Mouse (Mus musculus): ENCODE data around the gene Klk5. TPM values are rescaled to one million over a fixed set of nuclear protein-coding genes. Genes with fewer than 3 reads are reported as not detected.

Klk5 gene
- polyA plus RNA-seq (2015; fragmentation: Nextera tagmentation; extraction: Ambion mirVana): 0.10 TPM in 1 of 2 replicates, not detected in the other

- H3K27me3 ChIP-seq (ENCODE audit: control insufficient read depth, insufficient read depth, low read length): no peaks in the 10 kb centered on the region
- H3K9ac ChIP-seq (ENCODE audit: low read length): no peak within 1 kb of the TSS
- no peaks in the 10 kb centered on the region for H3K36me3 ChIP-seq (ENCODE audit: control insufficient read depth, insufficient read depth, low read length)
- no peaks in the 10 kb centered on the region for H3K9me3 ChIP-seq (replicated peaks; ENCODE audit: control insufficient read depth, low read length)
- no peak within 1 kb of the TSS for H3K4me3 ChIP-seq (replicated peaks; ENCODE audit: low read length)
- no peak within 1 kb of the TSS for H3K4me2 ChIP-seq (ENCODE audit: low read depth, low read length)
- H3K4me1 ChIP-seq (ENCODE audit: control insufficient read depth, insufficient read depth, low read length): no peaks in the 10 kb centered on the region
- 45% methylated on average over 3 of the region's 3 CpGs for WGBS
- no peak for ATAC-seq (ENCODE audit: insufficient read depth, low FRiP score)
- no peak within 1 kb of the TSS for H3K27ac ChIP-seq (ENCODE audit: low read length)
Observed at GRCm38 (mm10) chr7:43841701-43842100, at the start of gene Klk5. Gene Klk5, plus strand, starts transcription at chr7:43841971.

- ATAC-seq (ENCODE audit: insufficient read depth, low FRiP score): peak; percentile 27; the same call in 1 of the 2 replicates
- Histone ChIP-seq H3K27me3 (ENCODE audit: control insufficient read depth, insufficient read depth, low read length) (no peaks in the 10 kb centered on the region), H3K4me2 (ENCODE audit: low read depth, low read length) (peak overlapping the region; percentile 86), H3K9ac (ENCODE audit: low read length) (peak overlapping the region; percentile 72), H3K4me3 (replicated peaks; ENCODE audit: low read length) (peak overlapping the region; percentile 66), H3K36me3 (ENCODE audit: control insufficient read depth, insufficient read depth, low read length) (no peaks in the 10 kb centered on the region), H3K9me3 (replicated peaks; ENCODE audit: control insufficient read depth, low read length) (no peaks in the 10 kb centered on the region), H3K4me1 (ENCODE audit: control insufficient read depth, insufficient read depth, low read length) (peaks cover 3% of the 10 kb centered on the region; the same call in 1 of the 2 replicates), H3K27ac (ENCODE audit: low read length) (no peak overlapping the region)
- 4% methylated on average over 8 of the region's 8 CpGs for WGBS
Observed at GRCm38 (mm10) chr7:43796355-43796754, 45.4 kb upstream of the Klk5 start.

GRCm38 (mm10) chr7:43797333-43797769, 44.4 kb upstream of the Klk5 start, which contains the start of gene Klk8:
Gene Klk8, plus strand, starts transcription at chr7:43797577.
- peak within 1 kb of the TSS; percentile 47; the same call in 1 of the 2 replicates for H3K27ac ChIP-seq (ENCODE audit: low read length)
- H3K9ac ChIP-seq (ENCODE audit: low read length): peak within 1 kb of the TSS; percentile 72
- H3K9me3 ChIP-seq (replicated peaks; ENCODE audit: control insufficient read depth, low read length): no peaks in the 10 kb centered on the region
- no peaks in the 10 kb centered on the region for H3K36me3 ChIP-seq (ENCODE audit: control insufficient read depth, insufficient read depth, low read length)
- peak within 1 kb of the TSS; percentile 86 for H3K4me2 ChIP-seq (ENCODE audit: low read depth, low read length)
- under 1% methylated on average over 28 of the region's 28 CpGs for WGBS
- H3K4me3 ChIP-seq (replicated peaks; ENCODE audit: low read length): peak within 1 kb of the TSS; percentile 66
- H3K27me3 ChIP-seq (ENCODE audit: control insufficient read depth, insufficient read depth, low read length): no peaks in the 10 kb centered on the region
- peaks cover 3% of the 10 kb centered on the region; the same call in 1 of the 2 replicates for H3K4me1 ChIP-seq (ENCODE audit: control insufficient read depth, insufficient read depth, low read length)
- peak; percentile 23; the same call in 1 of the 2 replicates for ATAC-seq (ENCODE audit: insufficient read depth, low FRiP score)

- Histone ChIP-seq H3K4me3 (replicated peaks; ENCODE audit: low read length) (peak overlapping the region; percentile 66), H3K4me1 (ENCODE audit: control insufficient read depth, insufficient read depth, low read length) (peaks cover 3% of the 10 kb centered on the region; the same call in 1 of the 2 replicates), H3K9me3 (replicated peaks; ENCODE audit: control insufficient read depth, low read length) (no peaks in the 10 kb centered on the region), H3K36me3 (ENCODE audit: control insufficient read depth, insufficient read depth, low read length) (no peaks in the 10 kb centered on the region), H3K9ac (ENCODE audit: low read length) (peak overlapping the region; percentile 72), H3K27ac (ENCODE audit: low read length) (no peak overlapping the region), H3K27me3 (ENCODE audit: control insufficient read depth, insufficient read depth, low read length) (no peaks in the 10 kb centered on the region), H3K4me2 (ENCODE audit: low read depth, low read length) (peak overlapping the region; percentile 86)
- WGBS: 34% methylated on average over 13 of the region's 13 CpGs
- ATAC-seq (ENCODE audit: insufficient read depth, low FRiP score): peak; percentile 26; the same call in 1 of the 2 replicates
Observed at GRCm38 (mm10) chr7:43797844-43798462, 43.8 kb upstream of the Klk5 start.

- ATAC-seq (ENCODE audit: insufficient read depth, low FRiP score): no peak
- Histone ChIP-seq H3K4me2 (ENCODE audit: low read depth, low read length) (no peak overlapping the region), H3K27ac (ENCODE audit: low read length) (no peak overlapping the region), H3K9ac (ENCODE audit: low read length) (no peak overlapping the region), H3K4me1 (ENCODE audit: control insufficient read depth, insufficient read depth, low read length) (peaks cover 3% of the 10 kb centered on the region; the same call in 1 of the 2 replicates), H3K9me3 (replicated peaks; ENCODE audit: control insufficient read depth, low read length) (no peaks in the 10 kb centered on the region), H3K36me3 (ENCODE audit: control insufficient read depth, insufficient read depth, low read length) (no peaks in the 10 kb centered on the region), H3K4me3 (replicated peaks; ENCODE audit: low read length) (no peak overlapping the region), H3K27me3 (ENCODE audit: control insufficient read depth, insufficient read depth, low read length) (no peaks in the 10 kb centered on the region)
- 68% methylated on average over 7 of the region's 7 CpGs for WGBS
Observed at GRCm38 (mm10) chr7:43799876-43800275, 41.9 kb upstream of the Klk5 start.

- H3K27ac ChIP-seq (ENCODE audit: low read length): no peak within 1 kb of the TSS
- H3K9me3 ChIP-seq (replicated peaks; ENCODE audit: control insufficient read depth, low read length): no peaks in the 10 kb centered on the region
- H3K4me3 ChIP-seq (replicated peaks; ENCODE audit: low read length): no peak within 1 kb of the TSS
- no peak for ATAC-seq (ENCODE audit: insufficient read depth, low FRiP score)
- H3K27me3 ChIP-seq (ENCODE audit: control insufficient read depth, insufficient read depth, low read length): no peaks in the 10 kb centered on the region
- H3K36me3 ChIP-seq (ENCODE audit: control insufficient read depth, insufficient read depth, low read length): no peaks in the 10 kb centered on the region
- no peak within 1 kb of the TSS for H3K9ac ChIP-seq (ENCODE audit: low read length)
- WGBS: 50% methylated on average over 5 of the region's 5 CpGs
- H3K4me1 ChIP-seq (ENCODE audit: control insufficient read depth, insufficient read depth, low read length): no peaks in the 10 kb centered on the region
- no peak within 1 kb of the TSS for H3K4me2 ChIP-seq (ENCODE audit: low read depth, low read length)
Observed at GRCm38 (mm10) chr7:43810994-43811393, 30.8 kb upstream of the Klk5 start, which contains the start of gene Klk7. Gene Klk7, plus strand, starts transcription at chr7:43811294.

GRCm38 (mm10) chr7:43815211-43815610, 26.6 kb upstream of the Klk5 start:
- Histone ChIP-seq H3K27ac (ENCODE audit: low read length) (no peak overlapping the region), H3K4me3 (replicated peaks; ENCODE audit: low read length) (no peak overlapping the region), H3K9ac (ENCODE audit: low read length) (no peak overlapping the region), H3K4me2 (ENCODE audit: low read depth, low read length) (no peak overlapping the region), H3K27me3 (ENCODE audit: control insufficient read depth, insufficient read depth, low read length) (no peaks in the 10 kb centered on the region), H3K9me3 (replicated peaks; ENCODE audit: control insufficient read depth, low read length) (no peaks in the 10 kb centered on the region), H3K4me1 (ENCODE audit: control insufficient read depth, insufficient read depth, low read length) (no peaks in the 10 kb centered on the region), H3K36me3 (ENCODE audit: control insufficient read depth, insufficient read depth, low read length) (no peaks in the 10 kb centered on the region)
- ATAC-seq (ENCODE audit: insufficient read depth, low FRiP score): no peak
- 85% methylated on average over 7 of the region's 7 CpGs for WGBS

GRCm38 (mm10) chr7:43816746-43817145, 25.0 kb upstream of the Klk5 start:
- no peak for ATAC-seq (ENCODE audit: insufficient read depth, low FRiP score)
- no peak overlapping the region for H3K4me3 ChIP-seq (replicated peaks; ENCODE audit: low read length)

GRCm38 (mm10) chr7:43821581-43821980, 20.2 kb upstream of the Klk5 start:
- ATAC-seq (ENCODE audit: insufficient read depth, low FRiP score): no peak
- no peaks in the 10 kb centered on the region for H3K9me3 ChIP-seq (replicated peaks; ENCODE audit: control insufficient read depth, low read length)
- H3K36me3 ChIP-seq (ENCODE audit: control insufficient read depth, insufficient read depth, low read length): no peaks in the 10 kb centered on the region
- no peaks in the 10 kb centered on the region for H3K27me3 ChIP-seq (ENCODE audit: control insufficient read depth, insufficient read depth, low read length)
- 83% methylated on average over 7 of the region's 7 CpGs for WGBS
- H3K4me3 ChIP-seq (replicated peaks; ENCODE audit: low read length): no peak overlapping the region
- H3K4me2 ChIP-seq (ENCODE audit: low read depth, low read length): no peak overlapping the region
- H3K27ac ChIP-seq (ENCODE audit: low read length): no peak overlapping the region
- H3K4me1 ChIP-seq (ENCODE audit: control insufficient read depth, insufficient read depth, low read length): no peaks in the 10 kb centered on the region
- no peak overlapping the region for H3K9ac ChIP-seq (ENCODE audit: low read length)

More at GRCm38 (mm10) chr7:43816746-43817145, 25.0 kb upstream of the Klk5 start:
- H3K27me3 ChIP-seq (ENCODE audit: control insufficient read depth, insufficient read depth, low read length): no peaks in the 10 kb centered on the region
- no peaks in the 10 kb centered on the region for H3K4me1 ChIP-seq (ENCODE audit: control insufficient read depth, insufficient read depth, low read length)
- H3K27ac ChIP-seq (ENCODE audit: low read length): no peak overlapping the region
- H3K9ac ChIP-seq (ENCODE audit: low read length): no peak overlapping the region
- no peak overlapping the region for H3K4me2 ChIP-seq (ENCODE audit: low read depth, low read length)
- no peaks in the 10 kb centered on the region for H3K9me3 ChIP-seq (replicated peaks; ENCODE audit: control insufficient read depth, low read length)
- H3K36me3 ChIP-seq (ENCODE audit: control insufficient read depth, insufficient read depth, low read length): no peaks in the 10 kb centered on the region
